Mouse (Mus musculus) cortical plate, adult 2 months (tissue): ENCODE measurements around the gene Spaca6.

Source experiments
- CTCF ChIP-seq: fragments of 200-500 bp; IDR thresholded peaks from 2 replicates; pipeline ENCODE4 v1.5.1; 2011; ENCODE audit warnings: mild to moderate bottlenecking, control low read depth, low read length; ENCODE audit not compliant: insufficient read depth; ENCODE audit errors: extremely low read depth
- POLR2A ChIP-seq: fragments of 200-500 bp; IDR thresholded peaks from 2 replicates; pipeline ENCODE4 v1.6.1; 2011; ENCODE audit warnings: mild to moderate bottlenecking, low read length, control low read depth; ENCODE audit not compliant: insufficient read depth; ENCODE audit errors: extremely low read depth

DNA sequence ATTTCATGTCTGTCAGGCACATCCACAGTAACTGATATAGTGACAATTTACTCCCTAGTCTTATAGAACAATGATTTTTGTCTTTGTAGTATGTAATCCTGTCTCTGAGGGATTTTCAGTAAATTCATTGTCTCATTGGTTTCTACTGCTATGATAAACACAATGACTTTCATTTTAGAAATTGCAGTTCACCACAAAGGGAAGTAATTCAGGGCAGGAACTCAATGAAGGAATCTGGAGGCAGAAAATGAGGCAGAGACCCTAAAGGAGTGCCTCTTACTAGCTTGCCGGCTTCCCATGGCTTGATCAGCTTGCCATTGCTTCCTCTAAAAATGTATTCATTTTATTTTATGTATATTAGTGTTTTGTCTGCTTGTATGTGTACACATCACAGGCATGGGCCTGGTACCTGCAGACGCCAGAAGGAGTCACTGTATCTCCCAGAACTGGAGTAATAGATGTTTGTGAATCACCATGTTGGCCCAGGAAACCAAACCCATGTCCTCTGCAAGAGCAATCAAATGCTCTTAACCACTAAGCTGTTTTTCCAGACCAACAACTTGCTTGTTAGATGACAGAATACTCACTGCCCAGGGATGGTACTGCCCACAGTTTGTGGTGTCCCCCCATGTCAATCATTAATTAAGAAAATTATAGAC is 44.1 kb downstream of the Spaca6 start:
- TF ChIP-seq POLR2A, result no peak
- TF ChIP-seq CTCF, result no peak
